Comparison of ENCODE assay signal across 8 mouse cellular contexts in genomic region chr5:24602751-24603343, GRCm38 (mm10). TPM values are rescaled to one million over a fixed set of nuclear protein-coding genes. Genes with fewer than 3 reads are reported as not detected.
DNase-seq lines count a peak whose midpoint lies in the region; ATAC-seq and TF ChIP-seq lines count a peak whose summit lies in the region.

No protein-coding gene starts in this region.

- H3K9me3 ChIP-seq in embryonic facial prominence, embryonic 10.5 days, result no peaks in the 10 kb centered on the region
- no peaks in the 10 kb centered on the region for H3K9me3 ChIP-seq in heart, embryonic 10.5 days
- no peaks in the 10 kb centered on the region for H3K9me3 ChIP-seq in lung, embryonic 16.5 days (ENCODE audit: control insufficient read depth, low read length)

- no peaks in the 10 kb centered on the region for H3K36me3 ChIP-seq in embryonic facial prominence, embryonic 10.5 days (replicated peaks)
- no peaks in the 10 kb centered on the region for H3K36me3 ChIP-seq in heart, embryonic 10.5 days
- H3K36me3 ChIP-seq in lung, embryonic 16.5 days (ENCODE audit: control insufficient read depth, insufficient read depth, low read length), result no peaks in the 10 kb centered on the region
- no peaks in the 10 kb centered on the region for H3K36me3 ChIP-seq in small intestine, adult 2 months (ENCODE audit: control insufficient read depth, insufficient read depth, low read length)

- peak; percentile 92 for DNase-seq in 3T3-L1 (ENCODE audit: low read depth, low spot score)
- peak; percentile 93 for DNase-seq in adrenal gland, adult 2 months
- peak; percentile 86 for DNase-seq in embryonic facial prominence, embryonic 10.5 days (ENCODE audit: low spot score)
- peak; percentile 87 for DNase-seq in heart, embryonic 10.5 days (ENCODE audit: low spot score)
- peak; percentile 95 for DNase-seq in kidney, adult 9 months
- DNase-seq in frontal cortex, postnatal 14 days (ENCODE audit: low spot score in 2 of 2), result no peak

- TF ChIP-seq POLR2A in small intestine, adult 2 months (IDR thresholded peaks at IDR 0.05; ENCODE audit: low read depth, low read length), result 0 out of 2 replicates have a peak, but pooled peaks have one; percentile 37

- peak overlapping the region; percentile 75 for H3K4me3 ChIP-seq in embryonic facial prominence, embryonic 10.5 days
- H3K4me3 ChIP-seq in heart, embryonic 10.5 days, result peak overlapping the region; percentile 83
- peak overlapping the region; percentile 70 for H3K4me3 ChIP-seq in lung, embryonic 16.5 days (ENCODE audit: low read length)
- peak overlapping the region; percentile 63 for H3K4me3 ChIP-seq in small intestine, adult 2 months (ENCODE audit: low read depth, low read length)

- H3K27me3 ChIP-seq in embryonic facial prominence, embryonic 10.5 days (replicated peaks; ENCODE audit: low read depth, poor library complexity, severe bottlenecking), result peaks cover 58% of the 10 kb centered on the region
- H3K27me3 ChIP-seq in heart, embryonic 10.5 days (ENCODE audit: insufficient read depth, poor library complexity, severe bottlenecking), result peaks cover 29% of the 10 kb centered on the region; the same call in 1 of the 2 replicates
- H3K27me3 ChIP-seq in lung, embryonic 16.5 days (ENCODE audit: control insufficient read depth, insufficient read depth, low read depth, low read length), result no peaks in the 10 kb centered on the region
- peaks cover 22% of the 10 kb centered on the region for H3K27me3 ChIP-seq in small intestine, adult 2 months (ENCODE audit: control insufficient read depth, insufficient read depth, low read length)

- no peak for TF ChIP-seq CTCF in small intestine, adult 2 months (IDR thresholded peaks at IDR 0.05; ENCODE audit: extremely low read depth, insufficient read length, insufficient replicate concordance, low read depth, low read length)

- H3K27ac ChIP-seq in embryonic facial prominence, embryonic 10.5 days (replicated peaks), result peak overlapping the region; percentile 97
- peak overlapping the region; percentile 99 for H3K27ac ChIP-seq in heart, embryonic 10.5 days
- H3K27ac ChIP-seq in lung, embryonic 16.5 days (ENCODE audit: low read length), result peak overlapping the region; percentile 100
- peak overlapping the region; percentile 61 for H3K27ac ChIP-seq in small intestine, adult 2 months (ENCODE audit: insufficient read depth, low read depth, low read length)

- peak overlapping the region; percentile 85 for H3K4me2 ChIP-seq in lung, embryonic 16.5 days (ENCODE audit: low read depth, low read length)

- H3K9ac ChIP-seq in lung, embryonic 16.5 days (ENCODE audit: low read length), result peak overlapping the region; percentile 90

- peaks cover 94% of the 10 kb centered on the region for H3K4me1 ChIP-seq in embryonic facial prominence, embryonic 10.5 days
- peaks cover 94% of the 10 kb centered on the region for H3K4me1 ChIP-seq in heart, embryonic 10.5 days
- peaks cover 50% of the 10 kb centered on the region for H3K4me1 ChIP-seq in lung, embryonic 16.5 days (replicated peaks; ENCODE audit: control insufficient read depth, insufficient read depth, low read length)
- peaks cover 20% of the 10 kb centered on the region for H3K4me1 ChIP-seq in small intestine, adult 2 months (ENCODE audit: control insufficient read depth, insufficient read depth, insufficient read length, low read length)

- WGBS in embryonic facial prominence, embryonic 10.5 days, result under 1% methylated on average over 16 of the region's 16 CpGs
- WGBS in heart, embryonic 10.5 days, result under 1% methylated on average over 16 of the region's 16 CpGs
- under 1% methylated on average over 16 of the region's 16 CpGs for WGBS in lung, embryonic 16.5 days
- WGBS in small intestine, adult 2 months, result 1% methylated on average over 16 of the region's 16 CpGs

- peak; percentile 73 for ATAC-seq in lung, embryonic 16.5 days (ENCODE audit: low read depth)

RNA-seq across cellular contexts. Expression of gene Chpf2, which starts 16.3 kb away (rescaled TPM):
- 10 to 100 TPM; 37.9 to 49.7 TPM for total RNA-seq in adrenal gland, adult 2 months (2021)
- 60.0 and 76.6 TPM in 2 replicates for polyA plus RNA-seq in adrenal gland, adult 2 months (2012; rRNA removed)
- 14.8 and 19.6 TPM in 2 replicates for polyA plus RNA-seq in embryonic facial prominence, embryonic 10.5 days (2016; fragmentation: Nextera tagmentation; extraction: Ambion mirVana)
- polyA plus RNA-seq in heart, embryonic 10.5 days (2016; fragmentation: Nextera tagmentation; extraction: Ambion mirVana), result 19.1 and 22.8 TPM in 2 replicates
- polyA plus RNA-seq in lung, embryonic 16.5 days (2015; fragmentation: Nextera tagmentation; extraction: Ambion mirVana), result 19.4 and 20.2 TPM in 2 replicates
- 19.9 and 25.7 TPM in 2 replicates for polyA plus RNA-seq in small intestine, adult 2 months (2012; rRNA removed)

RNA-seq across cellular contexts. Expression of gene Smarcd3, which starts 21.4 kb away (rescaled TPM):
- total RNA-seq in adrenal gland, adult 2 months (2021), result 10 to 100 TPM; 14.2 to 25.0 TPM
- polyA plus RNA-seq in adrenal gland, adult 2 months (2012; rRNA removed), result 53.1 and 71.3 TPM in 2 replicates
- polyA plus RNA-seq in embryonic facial prominence, embryonic 10.5 days (2016; fragmentation: Nextera tagmentation; extraction: Ambion mirVana), result 22.2 and 24.8 TPM in 2 replicates
- polyA plus RNA-seq in heart, embryonic 10.5 days (2016; fragmentation: Nextera tagmentation; extraction: Ambion mirVana), result 73.7 and 92.1 TPM in 2 replicates
- polyA plus RNA-seq in lung, embryonic 16.5 days (2015; fragmentation: Nextera tagmentation; extraction: Ambion mirVana), result 21.1 and 22.2 TPM in 2 replicates
- polyA plus RNA-seq in small intestine, adult 2 months (2012; rRNA removed), result 8.5 and 9.0 TPM in 2 replicates

RNA-seq across cellular contexts. Expression of gene Abcf2, which starts 25.6 kb away (rescaled TPM):
- total RNA-seq in adrenal gland, adult 2 months (2021), result 10 to 100 TPM; 72.0 TPM
- 66.9 and 82.4 TPM in 2 replicates for polyA plus RNA-seq in adrenal gland, adult 2 months (2012; rRNA removed)
- polyA plus RNA-seq in embryonic facial prominence, embryonic 10.5 days (2016; fragmentation: Nextera tagmentation; extraction: Ambion mirVana), result 181 and 183 TPM in 2 replicates
- 107 and 126 TPM in 2 replicates for polyA plus RNA-seq in heart, embryonic 10.5 days (2016; fragmentation: Nextera tagmentation; extraction: Ambion mirVana)
- polyA plus RNA-seq in lung, embryonic 16.5 days (2015; fragmentation: Nextera tagmentation; extraction: Ambion mirVana), result 88.9 and 93.4 TPM in 2 replicates
- 20.4 and 32.3 TPM in 2 replicates for polyA plus RNA-seq in small intestine, adult 2 months (2012; rRNA removed)

RNA-seq across cellular contexts. Expression of gene 4931409K22Rik, which starts 46.2 kb away (rescaled TPM):
- total RNA-seq in adrenal gland, adult 2 months (2021), result not detected
- not detected in 2 replicates for polyA plus RNA-seq in adrenal gland, adult 2 months (2012; rRNA removed)
- 0.07 and 0.08 TPM in 2 replicates for polyA plus RNA-seq in embryonic facial prominence, embryonic 10.5 days (2016; fragmentation: Nextera tagmentation; extraction: Ambion mirVana)
- 0.06 and 0.09 TPM in 2 replicates for polyA plus RNA-seq in heart, embryonic 10.5 days (2016; fragmentation: Nextera tagmentation; extraction: Ambion mirVana)
- polyA plus RNA-seq in lung, embryonic 16.5 days (2015; fragmentation: Nextera tagmentation; extraction: Ambion mirVana), result 0.14 TPM in 1 of 2 replicates, not detected in the other
- polyA plus RNA-seq in small intestine, adult 2 months (2012; rRNA removed), result not detected in 2 replicates

Comparison
In these comparisons a context has a peak if more than half of its experiments do, and no peak if none do; other contexts are left out.
1. DNase-seq: peak in 3T3-L1 (single experiment), adrenal gland, adult 2 months (single experiment), embryonic facial prominence, embryonic 10.5 days (single experiment), heart, embryonic 10.5 days (single experiment) and kidney, adult 9 months (single experiment); none in frontal cortex, postnatal 14 days (0 of 2).
2. Peak in every context shown above with its lines, with median percentiles within 50 percentile points of each other: H3K27ac ChIP-seq and H3K4me3 ChIP-seq.